Mouse (Mus musculus) fat pad, adult 2 months (tissue): ENCODE data around the gene Rasd2.

Source experiments
- DNase-seq: peaks from one replicate; pipeline ENCODE4 v3.0.0-alpha.2; 2011; ENCODE audit warnings: low read depth, low spot score; ENCODE audit errors: extremely low read depth

The Rasd2 gene

GRCm38 (mm10) chr8:75219877-75220738, 6.4 kb downstream of the Rasd2 start:
- DNase-seq, result no peak

DNA sequence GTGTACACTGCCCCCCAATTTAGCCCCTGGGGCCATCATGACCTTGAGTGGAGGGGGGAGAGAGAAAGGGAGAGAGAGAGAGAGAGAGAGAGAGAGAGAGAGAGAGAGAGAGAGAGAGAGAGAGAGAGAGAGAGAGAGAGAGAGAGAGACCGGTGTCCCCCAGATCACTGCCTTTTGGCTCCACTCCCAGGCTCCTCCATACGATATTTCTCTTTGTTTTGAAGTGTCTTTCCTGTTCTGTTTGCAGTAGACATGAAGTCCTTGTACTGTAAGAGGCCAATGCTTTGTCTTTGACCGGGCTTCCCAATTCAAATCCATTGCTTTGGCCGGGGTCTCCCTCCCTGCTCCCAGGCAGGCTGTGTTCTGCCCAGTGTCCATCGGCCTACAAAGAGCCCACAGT, 8.9 kb downstream of the Rasd2 start:
- no peak for DNase-seq

- DNase-seq, result no peak
Observed at GRCm38 (mm10) chr8:75226773-75227172, 13.0 kb downstream of the Rasd2 start.

GRCm38 (mm10) chr8:75233915-75234554, 20.3 kb downstream of the Rasd2 start:
- no peak for DNase-seq

GRCm38 (mm10) chr8:75247331-75247730, 33.6 kb downstream of the Rasd2 start:
- no peak for DNase-seq

DNA sequence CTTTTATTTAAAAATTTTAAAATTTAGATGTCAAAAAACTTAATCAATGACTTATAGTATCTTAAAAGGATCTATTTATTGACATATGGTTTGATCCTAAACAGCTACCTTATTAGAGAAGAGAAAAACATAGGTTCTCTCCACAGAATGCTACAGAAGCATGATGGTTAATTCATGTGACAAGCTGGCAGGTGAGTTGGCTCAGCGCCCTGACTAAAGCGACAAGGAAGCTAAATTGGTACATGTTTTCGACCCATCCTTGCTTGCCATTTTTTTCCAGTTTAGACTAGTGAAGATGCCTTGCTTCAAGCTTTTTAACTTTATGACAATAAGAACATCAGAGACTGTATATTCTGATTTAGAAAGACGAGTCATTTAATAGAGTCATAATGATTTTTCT, 35.4 kb downstream of the Rasd2 start:
- no peak for DNase-seq

DNA sequence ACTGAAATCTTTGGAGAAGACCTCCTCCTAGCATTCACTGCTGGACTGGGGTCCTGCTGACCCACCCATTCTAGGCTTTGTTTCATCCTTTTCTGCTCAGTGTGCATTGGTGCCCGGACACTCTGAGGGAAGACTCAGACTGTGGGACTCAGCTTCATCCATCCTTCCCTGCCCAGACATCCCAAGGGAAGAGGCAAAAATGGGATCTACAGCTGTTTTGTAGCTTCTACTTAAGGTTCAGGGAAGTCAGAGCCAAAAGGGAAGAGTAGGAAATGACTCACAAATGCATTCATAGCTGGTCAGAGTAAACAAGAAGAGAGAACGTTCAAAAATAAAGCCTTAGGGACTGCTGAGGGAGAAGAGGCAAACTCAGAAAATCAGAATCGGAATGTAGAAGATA, 40.3 kb downstream of the Rasd2 start:
- no peak for DNase-seq

GRCm38 (mm10) chr8:75255635-75256034, 41.9 kb downstream of the Rasd2 start:
- DNase-seq, result no peak

DNA sequence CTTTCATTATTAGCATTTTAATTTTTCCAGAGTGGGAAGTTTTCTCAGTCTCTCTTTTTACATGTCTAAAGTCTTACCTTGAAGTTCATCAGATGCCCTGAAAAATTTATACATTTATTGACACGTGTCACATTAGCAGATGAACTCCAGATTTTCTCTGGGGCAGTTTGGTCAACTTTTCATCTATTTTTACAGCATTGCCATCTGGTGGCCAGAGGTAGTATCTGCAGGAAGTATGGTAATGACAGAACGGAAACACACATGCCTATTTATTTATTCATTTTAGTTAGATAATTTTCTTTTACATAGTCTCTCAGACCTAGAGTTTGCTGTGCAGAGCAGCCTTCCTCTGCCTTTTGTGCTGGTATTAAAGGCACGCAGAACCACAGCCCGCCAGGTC, 58.4 kb downstream of the Rasd2 start:
- DNase-seq, result no peak
